ENCODE assay signal across 10 mouse cellular contexts in genomic region chr19:35125278-35125677, GRCm38 (mm10).
A peak's percentile ranks its signal among the peaks of the same experiment; 100 is the strongest.
DNase-seq lines count a peak whose midpoint lies in the region; ATAC-seq and TF ChIP-seq lines count a peak whose summit lies in the region.
"Had no signal": no experiment of that assay in that cellular context is flagged by ENCODE, and none has a peak within 500 bp of the region (broad histone marks: within the 10 kb centered on the region; RNA-seq: fewer than 3 reads in every experiment).

No protein-coding gene starts in this region.

- peak; percentile 82 for TF ChIP-seq RAD21 in CH12.LX (IDR thresholded peaks at IDR 0.05; ENCODE audit: low read depth, low read length)

- DNase-seq in kidney, adult 9 months = peak; percentile 29
- no peak for DNase-seq in kidney, postnatal 36 days
- DNase-seq in CH12.LX (ENCODE audit: extremely low read depth) (peak; percentile 49), adipocyte (ENCODE audit: low spot score) (peak; percentile 47)
- DNase-seq in cerebellum, postnatal 36 days = no peak
- no peak for DNase-seq in frontal cortex, postnatal 36 days (ENCODE audit: low spot score in 2 of 2)
- no peak for DNase-seq in gastrocnemius, postnatal 25 days
- DNase-seq: gastrocnemius, postnatal 10 days had no signal

- no peak for TF ChIP-seq EP300 in CH12.LX (IDR thresholded peaks at IDR 0.05; ENCODE audit: low read length)

- H3K4me3 ChIP-seq in CH12.LX (replicated peaks in 1 of 3; ENCODE audit: low read depth in 2 of 3, low read length in 2 of 3, poor library complexity in 1 of 3) = no peak overlapping the region
- H3K4me3 ChIP-seq: lung, embryonic 15.5 days had no signal

- no peaks in the 10 kb centered on the region for H3K9me3 ChIP-seq in CH12.LX (replicated peaks; ENCODE audit: low read length)
- H3K9me3 ChIP-seq: lung, embryonic 15.5 days had no signal

- H3K9ac ChIP-seq in CH12.LX (ENCODE audit: insufficient read depth, low read depth) = no peak overlapping the region
- H3K9ac ChIP-seq: lung, embryonic 15.5 days had no signal

- no peak overlapping the region for H3K27ac ChIP-seq in CH12.LX (ENCODE audit: insufficient read depth, low read depth)
- H3K27ac ChIP-seq: lung, embryonic 15.5 days had no signal

- peak; percentile 62 for ATAC-seq in megakaryocyte progenitor cell, adult 5-6 weeks (replicated peaks; ENCODE audit: poor library complexity)

- no peak for TF ChIP-seq POLR2A in CH12.LX (IDR thresholded peaks at IDR 0.05; ENCODE audit: low read depth, low read length)

- H3K36me3 ChIP-seq in CH12.LX (replicated peaks in 1 of 2; ENCODE audit: control insufficient read depth in 1 of 2, insufficient read depth in 1 of 2, low read length in 1 of 2) = no peaks in the 10 kb centered on the region
- H3K36me3 ChIP-seq: lung, embryonic 15.5 days had no signal

- dilution Hi-C loops in CH12.LX (cut with MboI; ENCODE audit: extremely low pct_ligation_motif_present, extremely low pct_unique_long_range_greater_than_20kb, low sequenced_read_pairs) = no loop called here

- no peaks in the 10 kb centered on the region for H3K79me2 ChIP-seq in CH12.LX (replicated peaks; ENCODE audit: control insufficient read depth, extremely low read depth, insufficient read depth, poor library complexity, severe bottlenecking)

- in situ Hi-C loops in CH12.LX (cut with MboI; ENCODE audit: low pct_ligation_motif_present, low pct_unique_long_range_greater_than_20kb, low sequenced_read_pairs) = loop anchor here (25.0 kb wide), 1 partner anchor 962 kb away; the partner anchor contains the start of gene Rpp30

- peak; percentile 35 to 74; a peak in 3 of 4 replicates for TF ChIP-seq CTCF in CH12.LX (conservative IDR thresholded peaks at IDR 0.05 in 1 of 2, IDR thresholded peaks at IDR 0.05 in 1 of 2; ENCODE audit: low read depth in 2 of 2, low read length in 2 of 2)

- H3K4me2 ChIP-seq in CH12.LX (ENCODE audit: insufficient read depth, low read depth, poor library complexity, severe bottlenecking) = no peak overlapping the region
- H3K4me2 ChIP-seq: lung, embryonic 15.5 days had no signal

- peaks cover 0 to 12% of the 10 kb centered on the region in 2 experiments; a peak in 2 of 4 replicates for H3K4me1 ChIP-seq in CH12.LX (ENCODE audit: control insufficient read depth in 1 of 2, insufficient read depth in 2 of 2)
- H3K4me1 ChIP-seq: lung, embryonic 15.5 days had no signal

- H3K27me3 ChIP-seq in CH12.LX (replicated peaks) = no peaks in the 10 kb centered on the region
- H3K27me3 ChIP-seq: lung, embryonic 15.5 days had no signal

TF ChIP-seq in CH12.LX, 34 proteins besides CTCF, POLR2A, EP300 and RAD21:
- TF ChIP-seq SMC3 (IDR thresholded peaks at IDR 0.05; ENCODE audit: low read depth, low read length) (peak; percentile 57), MAFK (IDR thresholded peaks at IDR 0.05; ENCODE audit: insufficient replicate concordance, low read length) (no peak), MYC (IDR thresholded peaks at IDR 0.05; ENCODE audit: low read depth, low read length) (no peak), RCOR1 (conservative IDR thresholded peaks at IDR 0.05; ENCODE audit: low read depth, low read length) (no peak), ZNF384 (IDR thresholded peaks at IDR 0.05; ENCODE audit: low read depth, low read length) (peak; percentile 66)

Comparison
In these comparisons a context has a peak if more than half of its experiments do, and no peak if none do; other contexts are left out.
1. DNase-seq: peak in kidney, adult 9 months (single experiment), CH12.LX (single experiment) and adipocyte (single experiment); none in kidney, postnatal 36 days (0 of 2), cerebellum, postnatal 36 days (0 of 2), frontal cortex, postnatal 36 days (0 of 2) and gastrocnemius, postnatal 25 days (single experiment).